Mouse (Mus musculus): ENCODE results near the gene Noa1. TPM values are rescaled to one million over a fixed set of nuclear protein-coding genes. Genes with fewer than 3 reads are reported as not detected.

Noa1 gene
- polyA plus RNA-seq, 1 experiment: 33.4 TPM

GRCm38 (mm10) chr5:77314986-77315385 lies 5.1 kb upstream of the Noa1 start:
- Histone ChIP-seq H3K4me3 (ENCODE audit: insufficient read depth, poor library complexity, severe bottlenecking) (no peak overlapping the region), H3K36me3 (ENCODE audit: control insufficient read depth, insufficient read depth) (peaks cover 61% of the 10 kb centered on the region), H3K79me2 (ENCODE audit: control insufficient read depth, insufficient read depth) (peaks cover 58% of the 10 kb centered on the region), H3ac (ENCODE audit: control insufficient read depth, insufficient read length, low read depth) (no peak overlapping the region), H3K27me3 (ENCODE audit: control insufficient read depth, insufficient read depth, insufficient read length) (no peaks in the 10 kb centered on the region), H3K79me3 (ENCODE audit: low read depth) (peaks cover 41% of the 10 kb centered on the region)
- TF ChIP-seq CTCF (IDR thresholded peaks at IDR 0.05; ENCODE audit: control insufficient read depth, insufficient read depth, insufficient read length) (no peak), MYOG (IDR thresholded peaks at IDR 0.05; ENCODE audit: control insufficient read depth, extremely low read depth, insufficient read length) (no peak), MYOD1 (IDR thresholded peaks at IDR 0.05; ENCODE audit: control insufficient read depth, insufficient read length, low read depth) (no peak), USF1 (IDR thresholded peaks at IDR 0.05; ENCODE audit: low read depth) (no peak), FOSL1 (IDR thresholded peaks at IDR 0.05; ENCODE audit: insufficient read depth, low read length, poor library complexity, severe bottlenecking) (no peak), CEBPB (IDR thresholded peaks at IDR 0.05; ENCODE audit: low read depth) (no peak), MAX (IDR thresholded peaks at IDR 0.05) (no peak)

DNA sequence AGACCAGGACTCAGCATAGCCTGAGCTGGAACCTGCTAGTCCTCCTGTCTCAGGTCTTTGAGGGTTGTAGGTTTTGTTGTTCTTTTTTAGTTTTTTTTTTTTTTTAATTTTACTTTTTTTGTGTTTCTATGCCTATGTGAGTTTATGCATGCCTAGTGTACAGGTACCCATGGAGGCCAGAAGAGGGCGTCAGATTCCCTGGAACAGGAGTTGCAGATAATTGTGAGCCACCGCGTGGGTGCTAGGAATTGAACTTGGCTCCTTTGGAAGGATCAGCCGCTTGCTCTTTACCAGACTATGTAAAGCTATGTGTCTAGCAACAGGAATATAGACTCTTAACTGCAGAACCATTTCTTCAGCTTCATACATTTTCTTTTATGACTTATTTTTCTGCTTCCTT lies 4.3 kb upstream of the Noa1 start:
- peaks cover 55% of the 10 kb centered on the region for H3K36me3 ChIP-seq (ENCODE audit: control insufficient read depth, insufficient read depth)
- peaks cover 45% of the 10 kb centered on the region for H3K79me3 ChIP-seq (ENCODE audit: low read depth)
- peaks cover 64% of the 10 kb centered on the region for H3K79me2 ChIP-seq (ENCODE audit: control insufficient read depth, insufficient read depth)
- H3K27me3 ChIP-seq (ENCODE audit: control insufficient read depth, insufficient read depth, insufficient read length): no peaks in the 10 kb centered on the region
- TF ChIP-seq MYOD1 (IDR thresholded peaks at IDR 0.05; ENCODE audit: control insufficient read depth, insufficient read length, low read depth) (no peak), FOSL1 (IDR thresholded peaks at IDR 0.05; ENCODE audit: insufficient read depth, low read length, poor library complexity, severe bottlenecking) (no peak)
- H3ac ChIP-seq (ENCODE audit: control insufficient read depth, insufficient read length, low read depth): no peak overlapping the region
- no peak overlapping the region for H3K4me3 ChIP-seq (ENCODE audit: insufficient read depth, poor library complexity, severe bottlenecking)

DNA sequence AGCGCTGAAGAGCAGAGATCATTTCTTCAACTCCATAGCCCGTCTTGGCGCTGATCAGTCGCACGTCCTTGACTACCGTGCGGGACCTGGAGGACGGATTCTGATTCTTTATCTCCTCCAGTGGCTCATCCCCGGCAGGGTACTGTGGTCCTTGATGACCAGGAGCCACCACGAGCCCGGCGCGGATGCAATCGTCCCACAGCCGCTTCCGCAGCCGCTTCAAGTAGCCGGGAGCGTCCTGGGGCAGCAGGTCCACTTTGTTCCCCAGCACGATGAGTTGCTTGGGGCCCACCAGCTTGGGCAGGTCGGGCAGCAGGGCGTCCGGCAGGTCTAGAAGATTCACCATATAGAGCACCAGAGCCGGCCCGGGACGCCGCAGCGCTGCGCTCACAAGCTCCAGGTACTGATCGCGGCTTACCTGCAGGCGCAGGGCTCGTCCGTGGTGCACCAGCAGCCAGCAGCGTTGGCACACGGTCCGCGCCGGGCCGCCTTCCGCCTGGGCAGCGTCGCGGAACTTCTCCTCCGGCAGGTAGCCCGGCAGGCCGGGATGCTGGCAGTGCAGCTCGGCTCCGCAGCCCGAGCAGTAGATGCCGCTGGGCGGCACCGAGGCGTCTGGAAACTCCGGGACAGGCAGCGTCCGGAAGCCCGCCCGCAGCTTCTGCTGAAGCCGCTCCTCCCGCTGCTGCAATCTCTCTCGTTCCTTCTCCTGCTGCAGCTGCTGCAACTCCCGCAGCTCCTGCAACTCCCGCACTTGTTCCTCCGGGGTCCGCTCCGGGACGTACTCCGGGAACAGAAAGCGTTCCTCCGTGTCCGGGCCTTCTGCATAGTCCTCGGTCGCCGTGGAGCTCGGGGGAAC lies 605 bp downstream of the Noa1 start:
- Histone ChIP-seq H3ac (ENCODE audit: control insufficient read depth, insufficient read length, low read depth) (peak overlapping the region; percentile 83), H3K79me3 (ENCODE audit: low read depth) (peaks cover 59% of the 10 kb centered on the region), H3K36me3 (ENCODE audit: control insufficient read depth, insufficient read depth) (peaks cover 45% of the 10 kb centered on the region), H3K4me3 (ENCODE audit: insufficient read depth, poor library complexity, severe bottlenecking) (peak overlapping the region; percentile 85), H3K79me2 (ENCODE audit: control insufficient read depth, insufficient read depth) (peaks cover 86% of the 10 kb centered on the region), H3K27me3 (ENCODE audit: control insufficient read depth, insufficient read depth, insufficient read length) (no peaks in the 10 kb centered on the region)
- TF ChIP-seq USF1 (IDR thresholded peaks at IDR 0.05; ENCODE audit: low read depth): no peak
- TF ChIP-seq MYOG (IDR thresholded peaks at IDR 0.05; ENCODE audit: control insufficient read depth, extremely low read depth, insufficient read length): no peak
- no peak for TF ChIP-seq CTCF (IDR thresholded peaks at IDR 0.05; ENCODE audit: control insufficient read depth, insufficient read depth, insufficient read length)

DNA sequence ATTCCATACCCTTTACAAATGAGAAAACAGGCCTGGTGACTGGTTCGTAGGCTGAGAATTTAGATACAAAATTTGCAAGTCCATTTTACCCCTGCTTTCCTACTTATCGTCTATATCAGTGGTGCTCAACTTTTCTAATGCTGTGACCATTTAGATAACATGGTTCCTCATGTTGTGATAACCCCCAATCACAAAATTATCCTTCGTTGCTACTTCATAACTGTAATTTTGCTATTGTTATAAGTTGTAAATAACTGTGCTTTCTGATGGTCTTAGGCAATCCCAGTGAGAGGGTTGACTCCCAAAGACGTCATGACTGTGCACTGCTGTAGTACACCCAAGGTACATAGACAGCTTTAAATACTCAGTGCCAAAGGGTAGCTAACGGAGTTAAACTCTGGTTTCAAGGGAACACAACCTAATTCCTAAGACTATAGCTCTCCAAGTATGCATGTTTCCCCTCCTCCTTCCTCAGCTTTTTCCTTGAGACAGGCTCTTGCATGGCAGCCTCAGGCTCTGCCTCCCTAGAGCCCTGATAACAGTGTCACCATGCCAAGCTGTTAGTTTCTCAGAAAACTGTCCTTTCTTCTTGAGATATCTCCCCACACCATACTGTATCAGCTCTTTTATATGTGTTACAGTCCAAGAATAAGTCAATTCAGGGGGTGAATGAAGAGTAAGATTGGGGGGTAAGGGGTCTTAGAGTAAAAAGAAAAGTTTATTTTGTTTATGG lies 1.9 kb downstream of the Noa1 start:
- peak overlapping the region; percentile 16 for H3K4me3 ChIP-seq (ENCODE audit: insufficient read depth, poor library complexity, severe bottlenecking)
- H3K27me3 ChIP-seq (ENCODE audit: control insufficient read depth, insufficient read depth, insufficient read length): no peaks in the 10 kb centered on the region
- peaks cover 48% of the 10 kb centered on the region for H3K79me3 ChIP-seq (ENCODE audit: low read depth)
- peaks cover 36% of the 10 kb centered on the region for H3K36me3 ChIP-seq (ENCODE audit: control insufficient read depth, insufficient read depth)
- H3K79me2 ChIP-seq (ENCODE audit: control insufficient read depth, insufficient read depth): peaks cover 74% of the 10 kb centered on the region
- TF ChIP-seq CEBPB (IDR thresholded peaks at IDR 0.05; ENCODE audit: low read depth) (no peak), MYOD1 (IDR thresholded peaks at IDR 0.05; ENCODE audit: control insufficient read depth, insufficient read length, low read depth) (no peak), CTCF (IDR thresholded peaks at IDR 0.05; ENCODE audit: control insufficient read depth, insufficient read depth, insufficient read length) (no peak), MYOG (IDR thresholded peaks at IDR 0.05; ENCODE audit: control insufficient read depth, extremely low read depth, insufficient read length) (no peak), USF1 (IDR thresholded peaks at IDR 0.05; ENCODE audit: low read depth) (no peak), MAX (IDR thresholded peaks at IDR 0.05) (no peak), FOSL1 (IDR thresholded peaks at IDR 0.05; ENCODE audit: insufficient read depth, low read length, poor library complexity, severe bottlenecking) (no peak)
- no peak overlapping the region for H3ac ChIP-seq (ENCODE audit: control insufficient read depth, insufficient read length, low read depth)

DNA sequence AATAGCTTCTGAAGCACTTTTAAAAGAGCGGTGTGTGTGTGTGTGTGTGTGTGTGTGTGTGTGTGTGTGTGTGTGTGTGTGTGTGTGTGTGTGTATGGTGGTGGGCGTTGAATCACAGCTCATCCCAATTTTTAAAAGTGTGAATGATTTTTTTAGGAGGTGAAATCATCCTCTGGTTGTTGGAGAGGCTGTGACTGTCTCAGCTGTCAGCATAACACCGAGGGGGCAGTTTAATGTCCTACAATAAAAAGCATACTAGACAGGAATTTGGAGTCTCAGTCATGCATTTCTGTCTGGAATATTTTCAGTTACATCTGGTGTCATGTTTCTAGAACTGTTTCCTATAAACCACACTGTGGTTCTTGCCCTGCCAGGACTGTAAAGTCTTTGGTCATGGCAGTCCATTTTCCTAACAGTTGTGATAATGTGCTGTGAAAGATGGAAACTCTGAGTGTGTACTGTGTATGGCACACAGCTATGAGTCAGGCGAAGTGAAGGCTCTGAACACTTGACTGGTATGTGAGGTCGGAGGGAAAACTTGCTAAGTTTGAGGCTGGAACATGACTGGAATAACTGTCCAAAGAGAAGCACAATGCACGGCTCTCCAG lies 8.5 kb downstream of the Noa1 start:
- TF ChIP-seq USF1 (IDR thresholded peaks at IDR 0.05; ENCODE audit: low read depth) (no peak), CTCF (IDR thresholded peaks at IDR 0.05; ENCODE audit: control insufficient read depth, insufficient read depth, insufficient read length) (no peak), MYOD1 (IDR thresholded peaks at IDR 0.05; ENCODE audit: control insufficient read depth, insufficient read length, low read depth) (no peak), CEBPB (IDR thresholded peaks at IDR 0.05; ENCODE audit: low read depth) (no peak), MAX (IDR thresholded peaks at IDR 0.05) (no peak), FOSL1 (IDR thresholded peaks at IDR 0.05; ENCODE audit: insufficient read depth, low read length, poor library complexity, severe bottlenecking) (no peak), MYOG (IDR thresholded peaks at IDR 0.05; ENCODE audit: control insufficient read depth, extremely low read depth, insufficient read length) (no peak)
- no peak overlapping the region for H3K4me3 ChIP-seq (ENCODE audit: insufficient read depth, poor library complexity, severe bottlenecking)
- H3K36me3 ChIP-seq (ENCODE audit: control insufficient read depth, insufficient read depth): peaks cover 62% of the 10 kb centered on the region
- no peak overlapping the region for H3ac ChIP-seq (ENCODE audit: control insufficient read depth, insufficient read length, low read depth)
- peaks cover 12% of the 10 kb centered on the region for H3K79me2 ChIP-seq (ENCODE audit: control insufficient read depth, insufficient read depth)
- no peaks in the 10 kb centered on the region for H3K27me3 ChIP-seq (ENCODE audit: control insufficient read depth, insufficient read depth, insufficient read length)
- H3K79me3 ChIP-seq (ENCODE audit: low read depth): peaks cover 5% of the 10 kb centered on the region

All from C2C12 (cell line).